Mouse (Mus musculus) gastrocnemius, adult 8-10 months (tissue): ENCODE measurements around the gene Cox7a2. TPM values are rescaled to one million over a fixed set of nuclear protein-coding genes. Genes with fewer than 3 reads are reported as not detected.

Experiments used
- DNase-seq, 2 experiments: peaks; one replicate each; pipeline ENCODE4 v3.0.0; 2022; ENCODE audit warnings: low spot score in 2 of 2
- total RNA-seq, 4 experiments: library from RNA; stranded (reverse); gene quantifications; 2 replicates each; pipeline ENCODE4 v1.2.4; 2022

Cox7a2 gene
- total RNA-seq = 100 to 1,000 TPM; 335 to 396 (median 388) TPM

DNA sequence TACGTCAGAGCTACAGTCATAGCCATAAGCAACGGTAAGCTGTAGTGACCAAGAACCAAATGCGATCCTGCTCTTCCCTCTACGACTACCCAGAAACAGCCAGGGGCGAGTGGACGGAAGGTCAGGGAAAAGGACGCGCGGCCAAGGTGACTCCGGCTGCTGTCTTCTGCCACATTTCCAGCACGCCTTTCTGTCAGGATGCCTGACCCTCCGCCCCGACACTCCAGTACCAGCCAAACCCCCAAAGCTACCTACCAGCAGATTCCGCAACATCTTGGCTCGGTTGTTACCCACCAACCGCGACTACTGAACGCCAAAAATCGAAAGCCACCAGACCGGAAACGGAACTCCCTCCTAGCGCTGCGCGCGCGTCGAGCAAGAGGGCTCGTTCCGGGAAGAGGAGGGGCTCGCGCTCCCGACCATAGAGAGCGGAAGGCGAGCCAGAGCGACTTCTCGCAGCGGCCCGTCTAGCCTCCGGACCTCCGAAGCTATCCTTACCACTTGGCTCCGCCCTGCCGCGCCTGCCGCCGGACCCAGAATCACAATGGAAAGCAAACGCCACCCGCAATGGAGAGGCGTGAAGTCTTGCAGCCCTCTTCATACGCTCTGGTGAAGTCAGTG, at the start of gene Cox7a2:
Gene Cox7a2 (minus strand): TSS at position 494 of the 621 bp plus-strand sequence.
- DNase-seq = peak; percentile 93 to 97

DNA sequence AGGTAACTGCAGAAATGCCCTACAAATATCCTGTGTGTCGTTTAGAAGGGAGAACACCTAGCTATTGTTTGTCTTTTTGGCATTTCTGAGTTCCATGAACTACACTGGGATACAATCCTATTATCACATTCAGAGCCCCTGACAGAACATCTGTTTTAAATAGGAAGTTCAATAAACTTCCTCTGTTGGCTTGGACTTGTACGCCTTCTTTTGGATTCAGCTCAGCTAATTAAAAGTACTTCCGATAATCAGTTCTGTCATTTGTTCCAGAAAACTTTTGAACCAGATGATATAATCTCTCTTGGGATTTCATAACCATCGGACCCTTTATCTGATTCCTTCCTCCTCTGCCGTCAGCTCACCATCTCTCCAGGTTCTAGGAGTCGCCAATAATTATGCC, 49.7 kb upstream of the Cox7a2 start:
- no peak for DNase-seq

DNA sequence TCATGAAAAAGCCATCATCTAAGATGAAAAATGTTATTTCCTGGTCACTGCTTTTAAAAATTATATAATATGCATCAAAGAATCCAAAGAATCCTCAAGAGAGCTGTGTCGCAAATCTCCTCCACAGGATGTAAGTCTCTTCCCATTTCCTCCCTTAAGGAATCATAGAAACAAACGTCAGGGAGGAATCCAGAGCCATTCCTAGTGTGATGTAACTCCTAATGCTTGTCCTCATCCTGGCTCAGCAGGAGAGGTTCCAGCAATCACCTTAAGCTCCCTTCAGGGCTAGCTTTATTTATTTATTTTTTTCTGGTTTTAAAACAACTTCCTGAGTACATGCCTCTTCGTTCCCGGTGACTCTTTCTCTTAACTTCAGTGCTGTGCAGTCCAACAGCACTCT, 47.5 kb upstream of the Cox7a2 start:
- no peak for DNase-seq

DNA sequence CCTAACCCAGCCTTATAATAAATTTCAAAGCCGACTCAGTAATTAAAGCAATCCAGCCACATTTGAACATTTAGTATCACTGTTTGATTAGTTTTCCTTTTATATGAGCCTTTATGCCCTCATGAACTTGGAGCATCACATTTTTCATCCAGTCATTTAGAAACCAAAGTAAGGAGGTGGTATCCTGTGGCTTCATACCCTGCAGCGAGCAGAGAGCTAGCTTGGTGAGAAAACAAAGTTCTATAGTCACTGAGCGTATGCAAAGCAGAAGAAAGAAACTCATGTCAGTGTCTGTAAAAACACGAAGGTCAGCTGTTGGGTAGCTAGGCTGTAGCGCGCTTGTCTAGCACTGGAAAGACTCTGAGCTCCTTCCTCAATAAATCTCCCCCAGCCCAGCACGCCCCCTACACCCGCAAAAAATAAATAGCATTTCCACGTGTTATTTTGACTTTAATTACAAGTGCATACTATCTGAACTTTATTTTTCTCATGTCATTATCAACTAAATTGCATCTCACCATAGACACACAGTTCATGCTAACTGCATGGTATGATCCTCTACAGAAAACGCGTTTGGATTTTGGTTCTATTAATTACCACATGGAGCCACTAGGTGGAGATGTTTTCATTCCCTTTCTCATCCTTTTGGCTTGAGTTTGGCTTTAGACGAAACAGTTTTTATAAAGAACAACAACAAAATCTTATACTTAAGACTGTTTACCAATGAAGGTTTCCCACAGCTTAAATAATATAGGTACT, 46.8 kb upstream of the Cox7a2 start:
- DNase-seq = no peak

DNA sequence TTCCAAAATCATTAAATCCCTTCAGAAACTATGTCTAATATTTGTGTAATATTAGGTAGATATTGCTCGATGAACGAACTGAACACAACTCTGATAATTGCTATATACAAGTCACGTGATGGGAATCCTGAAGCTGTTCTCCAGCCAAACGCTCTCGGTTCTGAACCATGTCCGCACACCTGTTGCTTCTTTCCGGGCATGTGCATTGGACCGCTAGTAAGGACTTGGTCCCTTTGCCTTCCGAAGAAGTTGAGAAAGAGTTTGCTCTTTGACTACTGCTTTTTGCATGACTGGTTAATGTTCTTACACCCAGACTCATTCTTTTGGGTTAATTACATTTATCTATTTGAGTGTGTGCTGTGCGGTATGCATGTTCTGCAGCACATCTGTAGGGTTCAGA, 45.7 kb upstream of the Cox7a2 start:
- DNase-seq = no peak

DNA sequence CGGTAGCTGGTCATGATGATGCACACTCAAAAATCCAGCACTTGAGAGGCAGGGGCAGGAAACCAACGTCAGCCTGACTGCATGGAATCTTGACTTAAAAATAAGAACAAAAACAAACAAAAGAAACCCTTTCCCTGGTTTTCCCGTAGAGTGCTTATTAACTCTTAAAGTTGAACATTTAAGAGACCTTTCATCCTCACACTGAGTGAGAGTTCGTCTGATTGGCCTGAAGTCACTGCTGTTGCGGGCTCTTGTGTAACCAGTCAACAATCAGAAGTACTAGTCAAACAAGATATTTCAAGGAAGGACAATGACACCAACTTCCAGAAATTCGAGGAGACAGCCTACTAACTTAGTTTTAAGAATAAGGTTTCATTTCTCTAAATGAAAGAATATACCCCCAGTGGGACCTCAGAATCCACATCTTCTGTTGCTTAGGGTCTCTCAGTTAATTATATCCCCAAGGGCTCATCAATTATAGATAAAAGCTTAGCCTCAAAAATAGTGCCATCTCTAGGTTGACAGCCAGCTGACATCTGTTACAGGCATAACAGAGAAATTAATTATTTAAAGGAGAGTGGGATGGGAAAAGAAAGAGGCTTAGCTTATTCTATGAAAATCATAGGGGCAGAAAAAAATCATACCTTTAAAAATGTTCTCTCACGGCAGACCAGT, 36.9 kb upstream of the Cox7a2 start:
- no peak for DNase-seq

DNA sequence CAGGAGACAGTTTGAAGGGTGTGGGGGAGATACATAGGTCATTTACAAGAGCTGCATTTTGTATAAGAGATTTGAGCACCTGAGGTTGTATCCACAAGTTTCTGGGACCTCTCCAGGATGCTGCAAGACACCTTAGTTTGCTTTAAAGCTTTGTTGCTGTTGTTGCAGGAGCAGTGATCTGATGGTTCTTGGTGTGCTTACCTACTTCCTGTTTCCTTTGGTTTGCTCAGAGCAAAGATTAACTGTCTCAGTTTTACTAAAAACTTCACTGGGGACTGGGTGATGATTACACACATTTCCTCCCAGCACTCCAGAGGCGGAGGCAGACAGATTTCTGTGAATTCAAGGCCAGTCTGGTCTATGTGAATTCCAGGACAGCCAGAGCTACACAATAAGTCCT, 35.4 kb upstream of the Cox7a2 start:
- no peak for DNase-seq

DNA sequence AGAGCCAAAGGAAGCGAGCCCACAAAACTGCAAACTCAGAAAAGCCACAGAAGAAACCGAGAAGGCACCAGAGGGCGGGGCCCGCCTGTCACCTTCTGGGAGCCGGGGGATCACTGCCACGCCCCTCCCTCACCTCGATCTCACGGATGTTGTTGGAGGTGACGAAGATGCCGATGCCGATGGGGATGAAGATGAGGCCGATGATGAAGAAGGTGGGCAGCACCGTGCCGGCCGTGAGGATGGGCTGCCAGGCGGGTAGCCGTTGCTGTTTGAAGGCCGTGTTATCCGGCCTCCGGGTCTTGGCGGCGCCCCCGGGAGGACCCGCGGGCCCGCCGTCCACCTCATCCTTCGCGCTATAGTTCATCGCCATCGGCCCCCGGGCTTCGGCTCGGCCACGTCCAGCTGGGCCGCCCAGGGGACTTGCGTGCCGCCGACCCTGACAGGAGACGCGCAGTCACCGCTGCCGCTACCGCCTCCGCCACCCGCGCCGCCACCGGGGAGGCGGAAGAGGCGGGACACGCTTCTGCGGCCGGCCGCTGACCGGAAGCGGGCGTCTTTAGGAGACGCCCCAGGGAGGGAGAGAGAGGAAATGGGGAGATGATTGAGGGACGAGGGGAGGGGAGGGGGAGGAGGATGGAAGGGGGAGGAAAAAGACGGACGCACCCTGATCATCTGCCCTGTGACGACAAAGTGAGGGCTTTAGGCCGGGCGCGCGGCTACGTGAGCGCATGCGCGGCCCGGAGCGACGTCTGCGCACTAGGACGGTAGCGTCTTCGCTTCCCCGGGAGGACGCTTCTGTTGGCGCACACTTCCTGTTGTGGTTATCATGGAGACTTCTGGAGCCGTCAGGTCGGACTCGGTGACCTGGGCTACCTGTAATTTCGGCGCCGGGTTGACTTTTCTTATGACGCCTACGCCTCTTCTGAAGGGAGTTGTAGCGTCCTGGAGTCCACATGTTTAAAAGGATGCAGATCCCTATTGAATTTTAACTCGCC, 33.5 kb upstream of the Cox7a2 start, which contains the start of gene Tmem30a:
Gene Tmem30a (minus strand): TSS at position 667 of the 995 bp plus-strand sequence.
- peak; percentile 91 to 96 for DNase-seq

DNA sequence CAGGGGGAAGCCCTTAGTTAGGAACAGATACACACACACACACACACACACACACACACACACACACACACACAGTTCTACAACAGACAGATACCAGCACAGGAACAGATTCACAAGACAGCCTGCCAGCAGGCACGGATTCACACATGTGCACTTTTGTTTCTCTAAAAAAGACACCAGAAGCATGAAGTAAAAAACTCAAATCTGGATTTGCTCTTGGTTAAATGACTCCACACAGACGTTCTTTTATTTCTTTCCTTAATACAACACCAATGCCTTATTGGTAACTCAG, 26.1 kb upstream of the Cox7a2 start:
- DNase-seq = no peak

DNA sequence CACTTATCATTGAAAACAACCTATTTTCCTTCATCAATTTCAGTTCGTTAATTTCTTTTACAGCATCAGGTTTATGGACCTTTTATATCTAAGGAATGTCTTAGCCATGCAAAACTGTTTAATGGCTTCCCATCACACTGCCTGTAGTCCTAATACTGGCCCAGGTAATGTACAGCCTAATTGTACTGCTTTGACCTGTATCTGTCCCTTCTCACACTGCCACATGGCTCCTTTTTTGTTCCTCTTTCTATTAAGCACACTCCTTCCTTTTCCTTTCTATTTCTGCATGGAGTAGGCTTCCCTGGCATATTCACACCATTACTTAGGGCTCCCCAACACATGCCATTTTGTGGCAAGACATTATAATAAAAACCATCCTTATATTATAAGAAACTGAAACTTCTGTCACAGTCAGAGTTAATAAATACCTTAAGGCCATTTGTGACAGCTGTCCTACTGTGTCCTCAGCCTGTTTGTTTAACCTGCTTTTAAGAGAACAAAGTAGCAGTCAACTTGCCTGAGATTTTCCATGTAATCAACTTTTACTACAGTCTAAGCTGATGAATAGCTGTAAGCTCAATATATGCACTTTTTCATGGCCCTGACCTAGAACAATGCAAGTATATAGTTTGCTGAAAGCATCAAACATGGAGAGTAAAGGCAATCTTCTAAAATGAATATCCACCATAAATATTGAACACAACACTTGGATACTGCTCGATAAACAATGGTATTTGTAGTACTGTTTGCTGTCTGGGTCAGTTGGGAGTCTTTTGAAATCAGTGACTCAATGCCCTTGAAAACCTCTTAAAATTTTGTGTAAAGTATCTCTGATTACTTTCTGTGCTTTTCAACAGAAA, 25.5 kb upstream of the Cox7a2 start:
- DNase-seq = no peak

DNA sequence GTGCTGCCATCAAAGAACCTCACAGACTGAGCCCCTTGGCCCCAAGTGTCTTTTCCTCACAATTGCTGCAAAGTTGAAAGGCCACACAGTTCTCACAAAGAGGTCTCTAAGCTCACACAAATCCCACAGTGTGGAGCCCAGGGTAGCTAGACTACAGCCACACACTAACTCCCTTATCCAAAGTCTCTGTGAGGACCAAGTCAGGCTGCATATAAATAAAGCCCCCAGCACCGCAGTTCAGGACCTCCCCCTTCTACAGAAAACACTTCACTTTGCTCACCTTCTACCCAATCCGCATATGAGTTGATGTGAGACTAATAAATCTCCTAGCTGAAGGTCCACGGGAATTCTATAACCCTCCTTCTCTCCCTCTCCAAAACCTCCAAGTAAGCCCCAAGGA, 24.8 kb upstream of the Cox7a2 start:
- DNase-seq = no peak

DNA sequence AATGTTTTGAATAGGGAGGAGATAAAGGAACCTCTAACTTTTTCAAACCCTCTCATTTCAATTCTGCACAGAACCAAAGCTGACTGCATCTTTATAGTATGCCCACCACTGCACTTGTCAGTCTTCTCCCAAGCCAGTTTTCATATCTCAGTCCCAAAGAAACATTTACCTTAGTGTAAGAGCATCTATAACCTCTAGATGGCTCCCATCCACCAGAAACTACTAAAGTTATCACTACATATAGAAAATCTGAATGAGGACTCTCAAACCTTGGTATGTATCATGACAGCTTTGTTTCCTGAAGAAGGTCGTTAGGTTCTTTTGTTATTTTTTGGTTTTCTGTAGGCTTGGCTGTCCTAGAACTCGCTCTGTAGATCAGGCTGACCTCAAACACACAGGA, 19.7 kb upstream of the Cox7a2 start:
- no peak for DNase-seq

DNA sequence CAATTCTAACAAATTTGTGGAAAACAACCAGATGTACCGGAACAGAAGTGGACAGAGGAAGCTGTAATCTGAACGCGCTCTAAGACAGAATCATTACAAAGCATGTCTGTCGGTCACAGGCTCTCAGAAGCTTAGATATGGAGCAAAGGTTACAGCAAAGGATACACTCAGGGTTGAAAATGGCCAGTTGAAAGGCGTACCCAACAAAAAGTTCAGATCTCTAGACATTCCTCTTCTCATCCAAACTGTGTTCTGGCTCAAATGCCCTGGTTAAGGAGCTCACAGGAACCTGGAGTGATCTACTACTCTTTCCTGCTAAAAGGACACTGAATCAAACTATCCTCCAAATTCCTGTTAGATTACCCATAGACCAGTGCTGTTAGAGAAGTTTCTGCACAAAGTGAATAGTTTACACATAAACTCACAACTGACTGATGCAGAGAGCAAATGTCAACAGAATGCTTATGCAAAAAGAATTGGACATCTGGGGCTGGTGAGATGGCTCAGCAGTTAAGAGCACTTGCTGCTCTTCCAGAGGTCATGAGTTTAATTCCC, 7.4 kb upstream of the Cox7a2 start:
- DNase-seq = no peak

DNA sequence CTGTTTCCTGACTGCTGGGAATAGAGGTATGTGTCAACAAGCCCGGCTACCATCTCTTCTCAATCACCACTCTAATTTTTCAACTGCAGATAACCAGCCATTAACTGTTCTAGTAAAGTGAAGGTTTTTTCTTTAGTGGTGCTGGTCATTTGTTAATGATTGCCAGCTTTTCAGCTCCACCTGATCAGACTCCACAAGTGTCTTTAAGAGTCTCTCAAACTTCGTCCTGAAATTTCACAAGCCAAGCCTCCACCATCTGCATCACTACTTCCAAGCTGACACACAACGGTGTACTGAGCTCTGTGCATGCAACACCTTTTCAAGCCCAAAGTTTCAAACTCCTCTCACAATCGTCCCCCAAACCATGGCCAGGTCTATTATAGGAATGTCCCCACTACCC, 5.7 kb upstream of the Cox7a2 start:
- no peak for DNase-seq

DNA sequence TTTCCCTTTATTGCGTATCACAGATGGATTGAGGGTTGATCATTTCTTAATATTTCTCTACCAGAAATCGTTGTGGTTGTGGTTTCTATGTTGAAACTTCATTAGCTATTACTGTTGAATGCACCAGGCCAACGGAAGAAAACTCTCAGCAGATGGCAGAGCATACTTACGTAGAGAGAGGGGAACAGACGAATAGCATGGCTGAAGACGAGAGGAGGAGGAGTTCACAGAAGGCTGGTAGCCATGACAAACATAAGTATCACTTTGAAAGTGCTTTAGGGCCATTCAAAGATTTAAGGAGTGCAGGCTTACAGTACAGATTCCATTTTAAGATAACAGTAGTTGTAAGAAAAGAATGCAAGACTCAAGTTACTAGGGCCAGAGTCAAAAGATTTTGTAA, 2.8 kb upstream of the Cox7a2 start:
- DNase-seq = no peak

DNA sequence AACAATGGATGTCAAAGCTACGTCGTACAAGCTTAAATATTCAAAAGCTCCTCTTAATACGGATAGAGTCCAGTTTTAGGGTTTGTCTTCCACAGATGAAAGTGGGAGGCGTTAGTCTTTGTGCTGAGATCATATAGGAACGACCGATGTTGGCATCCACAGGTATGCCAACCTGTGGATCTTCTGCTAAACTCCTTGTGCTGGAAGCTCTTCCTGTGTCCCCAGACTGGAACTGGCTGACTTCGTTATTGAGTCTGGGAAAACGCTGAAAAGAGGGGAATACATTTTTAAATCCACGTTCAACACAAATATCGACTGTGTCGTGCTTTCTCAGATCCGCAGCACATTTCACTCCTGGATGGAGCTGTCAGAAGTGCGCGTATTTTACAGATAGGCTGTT, 398 bp upstream of the Cox7a2 start:
- DNase-seq = no peak

DNA sequence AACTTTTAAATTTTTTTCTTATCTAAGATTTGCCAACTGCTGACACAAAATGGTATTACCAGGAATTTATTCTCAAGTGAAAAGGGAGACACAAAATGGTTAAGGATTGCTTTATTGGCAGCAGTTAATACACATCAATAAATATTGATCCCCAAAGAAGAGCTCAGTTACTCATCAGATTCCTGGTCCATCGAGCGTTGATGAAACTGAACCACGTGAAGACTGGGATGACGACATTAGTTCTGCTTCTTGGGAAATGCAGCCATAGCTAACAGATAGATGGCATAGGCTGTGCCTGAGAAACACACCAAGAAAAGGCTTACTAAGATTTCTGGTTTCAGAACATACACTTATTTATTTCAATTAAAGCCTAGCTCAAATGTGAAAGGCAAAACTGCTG, 4.4 kb downstream of the Cox7a2 start:
- no peak for DNase-seq

DNA sequence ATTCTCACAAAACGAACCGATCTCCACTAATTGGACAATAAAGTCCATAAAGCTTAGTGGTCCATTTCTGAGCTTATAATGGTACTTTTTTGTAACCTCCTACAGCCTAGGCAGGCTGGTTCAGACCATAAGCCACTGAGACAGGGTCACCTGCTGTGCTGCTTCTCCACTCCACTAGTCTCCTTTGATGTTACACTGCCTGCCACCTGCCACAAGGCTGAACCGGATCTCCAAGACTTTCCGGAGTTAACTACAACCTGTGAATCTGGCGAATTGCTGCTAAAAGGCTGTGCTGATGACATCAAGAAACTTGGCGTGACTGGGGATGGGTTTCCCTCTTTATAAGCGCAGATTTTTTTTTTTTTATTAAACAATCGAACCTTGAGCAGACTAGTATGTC, 7.8 kb downstream of the Cox7a2 start:
- no peak for DNase-seq

DNA sequence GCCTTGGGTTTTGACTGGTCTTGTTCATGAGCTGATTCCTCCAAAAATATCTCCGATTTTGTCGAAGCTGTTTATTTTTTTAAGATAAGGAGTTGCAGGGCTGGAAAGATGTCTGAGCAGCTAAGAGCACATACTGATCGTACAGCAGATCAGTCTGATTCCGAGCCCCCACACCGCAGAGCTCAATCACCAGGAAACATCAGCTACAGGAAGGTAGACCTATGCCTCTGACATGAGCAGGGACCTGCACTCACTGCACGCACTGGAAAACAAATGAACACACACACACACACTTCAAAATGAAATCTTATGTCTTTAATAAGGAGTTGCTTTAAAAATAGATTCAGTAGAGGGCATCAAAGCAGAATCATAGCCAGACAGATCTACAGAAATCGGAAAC, 9.0 kb downstream of the Cox7a2 start:
- no peak for DNase-seq

DNA sequence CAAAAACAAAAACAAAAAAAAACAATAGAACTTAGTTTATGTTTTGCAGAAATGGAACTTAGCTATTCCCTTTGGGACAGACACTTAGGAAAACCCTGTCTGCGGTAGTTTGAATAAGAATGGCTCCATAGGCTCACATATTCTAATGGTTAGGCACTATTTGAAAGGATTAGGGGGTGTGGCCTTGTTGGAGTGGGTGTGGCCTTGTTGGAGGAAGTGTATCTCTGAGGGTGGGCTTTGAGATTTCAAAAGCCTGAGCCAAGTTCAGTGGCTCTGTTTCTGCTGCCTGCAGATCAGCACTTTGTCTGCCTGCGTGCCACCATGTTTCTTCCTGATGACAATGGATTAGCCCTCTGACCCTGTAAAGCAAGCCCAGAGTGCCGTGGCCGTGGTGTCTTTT, 14.6 kb downstream of the Cox7a2 start:
- no peak for DNase-seq
